Mouse (Mus musculus): ENCODE data around the gene Usp6nl. TPM values are rescaled to one million over a fixed set of nuclear protein-coding genes. Genes with fewer than 3 reads are reported as not detected.

Gene Usp6nl
- polyA plus RNA-seq, 2 experiments, result 7.5 to 11.9 TPM

- TF ChIP-seq POLR2A (IDR thresholded peaks at IDR 0.05; ENCODE audit: borderline replicate concordance, extremely low read depth, insufficient read depth, insufficient read length), result no peak
- ATAC-seq (ENCODE audit: low FRiP score, low read depth) (no peak), DNase-seq (ENCODE audit: low spot score) (no peak)
Observed at GRCm38 (mm10) chr2:6284784-6285183, 37.7 kb upstream of the Usp6nl start.

GRCm38 (mm10) chr2:6285794-6286193 lies 36.7 kb upstream of the Usp6nl start:
- TF ChIP-seq POLR2A (IDR thresholded peaks at IDR 0.05; ENCODE audit: borderline replicate concordance, extremely low read depth, insufficient read depth, insufficient read length), result no peak
- Histone ChIP-seq H3K27me3 (ENCODE audit: control insufficient read depth, insufficient read depth, low read length) (no peaks in the 10 kb centered on the region), H3K4me1 (ENCODE audit: control insufficient read depth, insufficient read depth, low read length) (no peaks in the 10 kb centered on the region), H3K9ac (ENCODE audit: low read depth, low read length, severe bottlenecking) (no peak overlapping the region), H3K4me3 (replicated peaks; ENCODE audit: low read length) (no peak overlapping the region), H3K4me2 (replicated peaks; ENCODE audit: low read depth, low read length, severe bottlenecking) (no peak overlapping the region), H3K27ac (replicated peaks; ENCODE audit: low read depth, low read length) (no peak overlapping the region), H3K36me3 (ENCODE audit: control insufficient read depth, insufficient read depth, low read length) (no peaks in the 10 kb centered on the region), H3K9me3 (ENCODE audit: control insufficient read depth, low read length) (0 out of 2 replicates have a peak, but pooled peaks cover 3% of the 10 kb centered on the region)
- 89% methylated on average over 1 of the region's 1 CpGs for WGBS
- DNase-seq (ENCODE audit: low spot score) (no peak), ATAC-seq (ENCODE audit: low FRiP score, low read depth) (no peak)

More at GRCm38 (mm10) chr2:6284784-6285183, 37.7 kb upstream of the Usp6nl start:
- WGBS, result 76% methylated on average over 3 of the region's 3 CpGs
- no peaks in the 10 kb centered on the region for H3K27me3 ChIP-seq (ENCODE audit: control insufficient read depth, insufficient read depth, low read length)
- no peak overlapping the region for H3K27ac ChIP-seq (replicated peaks; ENCODE audit: low read depth, low read length)
- H3K4me3 ChIP-seq (replicated peaks; ENCODE audit: low read length), result no peak overlapping the region
- no peaks in the 10 kb centered on the region for H3K9me3 ChIP-seq (ENCODE audit: control insufficient read depth, low read length)
- H3K4me1 ChIP-seq (ENCODE audit: control insufficient read depth, insufficient read depth, low read length), result no peaks in the 10 kb centered on the region
- H3K36me3 ChIP-seq (ENCODE audit: control insufficient read depth, insufficient read depth, low read length), result no peaks in the 10 kb centered on the region
- H3K4me2 ChIP-seq (replicated peaks; ENCODE audit: low read depth, low read length, severe bottlenecking), result no peak overlapping the region
- H3K9ac ChIP-seq (ENCODE audit: low read depth, low read length, severe bottlenecking), result no peak overlapping the region

- H3K4me2 ChIP-seq (replicated peaks; ENCODE audit: low read depth, low read length, severe bottlenecking), result no peak overlapping the region
- ATAC-seq (ENCODE audit: low FRiP score, low read depth) (no peak), DNase-seq (ENCODE audit: low spot score) (no peak)
- H3K4me1 ChIP-seq (ENCODE audit: control insufficient read depth, insufficient read depth, low read length), result peaks cover 7% of the 10 kb centered on the region; the same call in 1 of the 2 replicates
- H3K4me3 ChIP-seq (replicated peaks; ENCODE audit: low read length), result no peak overlapping the region
- no peak overlapping the region for H3K9ac ChIP-seq (ENCODE audit: low read depth, low read length, severe bottlenecking)
- 0 out of 2 replicates have a peak, but pooled peaks cover 3% of the 10 kb centered on the region for H3K9me3 ChIP-seq (ENCODE audit: control insufficient read depth, low read length)
- no peak for TF ChIP-seq POLR2A (IDR thresholded peaks at IDR 0.05; ENCODE audit: borderline replicate concordance, extremely low read depth, insufficient read depth, insufficient read length)
- WGBS, result 58% methylated on average over 11 of the region's 11 CpGs
- no peak overlapping the region for H3K27ac ChIP-seq (replicated peaks; ENCODE audit: low read depth, low read length)
- no peaks in the 10 kb centered on the region for H3K27me3 ChIP-seq (ENCODE audit: control insufficient read depth, insufficient read depth, low read length)
- H3K36me3 ChIP-seq (ENCODE audit: control insufficient read depth, insufficient read depth, low read length), result no peaks in the 10 kb centered on the region
Observed at GRCm38 (mm10) chr2:6293825-6294444, 28.5 kb upstream of the Usp6nl start.

GRCm38 (mm10) chr2:6294993-6295628 lies 27.4 kb upstream of the Usp6nl start:
- Histone ChIP-seq H3K9ac (ENCODE audit: low read depth, low read length, severe bottlenecking) (no peak overlapping the region; the same call in 1 of the 2 replicates), H3K36me3 (ENCODE audit: control insufficient read depth, insufficient read depth, low read length) (no peaks in the 10 kb centered on the region), H3K27me3 (ENCODE audit: control insufficient read depth, insufficient read depth, low read length) (no peaks in the 10 kb centered on the region), H3K9me3 (ENCODE audit: control insufficient read depth, low read length) (0 out of 2 replicates have a peak, but pooled peaks cover 3% of the 10 kb centered on the region), H3K27ac (replicated peaks; ENCODE audit: low read depth, low read length) (no peak overlapping the region), H3K4me1 (ENCODE audit: control insufficient read depth, insufficient read depth, low read length) (peaks cover 7% of the 10 kb centered on the region; the same call in 1 of the 2 replicates), H3K4me2 (replicated peaks; ENCODE audit: low read depth, low read length, severe bottlenecking) (no peak overlapping the region), H3K4me3 (replicated peaks; ENCODE audit: low read length) (no peak overlapping the region)
- TF ChIP-seq POLR2A (IDR thresholded peaks at IDR 0.05; ENCODE audit: borderline replicate concordance, extremely low read depth, insufficient read depth, insufficient read length), result no peak
- ATAC-seq (ENCODE audit: low FRiP score, low read depth), result no peak
- WGBS, result 49% methylated on average over 7 of the region's 7 CpGs
- DNase-seq (ENCODE audit: low spot score), result no peak

GRCm38 (mm10) chr2:6304768-6305167 lies 17.7 kb upstream of the Usp6nl start:
- 95% methylated on average over 4 of the region's 4 CpGs for WGBS
- DNase-seq (ENCODE audit: low spot score), result no peak

More at GRCm38 (mm10) chr2:6304768-6305167, 17.7 kb upstream of the Usp6nl start:
- Histone ChIP-seq H3K9ac (ENCODE audit: low read depth, low read length, severe bottlenecking) (no peak overlapping the region), H3K9me3 (ENCODE audit: control insufficient read depth, low read length) (no peaks in the 10 kb centered on the region), H3K27me3 (ENCODE audit: control insufficient read depth, insufficient read depth, low read length) (no peaks in the 10 kb centered on the region), H3K4me1 (ENCODE audit: control insufficient read depth, insufficient read depth, low read length) (no peaks in the 10 kb centered on the region), H3K27ac (replicated peaks; ENCODE audit: low read depth, low read length) (no peak overlapping the region), H3K4me3 (replicated peaks; ENCODE audit: low read length) (no peak overlapping the region), H3K36me3 (ENCODE audit: control insufficient read depth, insufficient read depth, low read length) (no peaks in the 10 kb centered on the region), H3K4me2 (replicated peaks; ENCODE audit: low read depth, low read length, severe bottlenecking) (no peak overlapping the region)
- no peak for TF ChIP-seq POLR2A (IDR thresholded peaks at IDR 0.05; ENCODE audit: borderline replicate concordance, extremely low read depth, insufficient read depth, insufficient read length)
- ATAC-seq (ENCODE audit: low FRiP score, low read depth), result no peak

Data from limb, embryonic 14.5 days (tissue).